Mouse (Mus musculus) neutrophil, adult 5-6 weeks (primary cell): ENCODE results near the gene Zg16. TPM values are rescaled to one million over a fixed set of nuclear protein-coding genes. Genes with fewer than 3 reads are reported as not detected.
A peak's percentile ranks its signal among the peaks of the same experiment; 100 is the strongest.
"Not testable (repeated sequence)": the region's sequence is repeated elsewhere in the genome, so short reads cannot be mapped to it uniquely, and the experiment has no call there.

Experiments
- ATAC-seq: fragments of 151-379, 151-347 bp; 2 replicates; pipeline ENCODE4 v1.8.0; 2017; ENCODE audit warnings: mild to moderate bottlenecking, moderate TSS enrichment; ENCODE audit not compliant: insufficient number of reproducible peaks, poor library complexity, low FRiP score, severe bottlenecking; ENCODE audit errors: extremely low read depth
- total RNA-seq: library from RNA; stranded (forward); fragments of 200-1000 nt; gene quantifications from 2 replicates; pipeline ENCODE4 v1.2.3, GENCODE M21; 2017

Zg16 gene
- total RNA-seq: 2.1 TPM in 1 of 2 replicates, not detected in the other

- not testable (repeated sequence) for ATAC-seq
Measured at GRCm38 (mm10) chr7:127087278-127088010, at the start of gene Zg16. Gene Zg16, minus strand, starts transcription at chr7:127087328.

GRCm38 (mm10) chr7:127136181-127137071, 49.3 kb upstream of the Zg16 start:
- ATAC-seq: 0 out of 2 replicates have a peak, but pooled peaks have one; percentile 13

- ATAC-seq: peak; percentile 60
Measured at GRCm38 (mm10) chr7:127134821-127135447, 47.8 kb upstream of the Zg16 start.

- ATAC-seq: no peak
Measured at GRCm38 (mm10) chr7:127133125-127133524, 46.0 kb upstream of the Zg16 start.

GRCm38 (mm10) chr7:127129638-127130037, 42.5 kb upstream of the Zg16 start:
- peak; percentile 54; the same call in 1 of the 2 replicates for ATAC-seq

GRCm38 (mm10) chr7:127121911-127122270, 34.8 kb upstream of the Zg16 start, which contains the start of gene Qprt:
Gene Qprt, minus strand, starts transcription at chr7:127122226.
- no peak for ATAC-seq

- ATAC-seq: no peak
Measured at GRCm38 (mm10) chr7:127121061-127121910, 34.2 kb upstream of the Zg16 start.

- no peak for ATAC-seq
Measured at GRCm38 (mm10) chr7:127118671-127119445, 31.7 kb upstream of the Zg16 start.

- no peak for ATAC-seq
Measured at GRCm38 (mm10) chr7:127117948-127118347, 30.8 kb upstream of the Zg16 start.

- ATAC-seq: no peak
Measured at GRCm38 (mm10) chr7:127116331-127116935, 29.3 kb upstream of the Zg16 start.

GRCm38 (mm10) chr7:127114920-127115319, 27.8 kb upstream of the Zg16 start:
- no peak for ATAC-seq

- no peak for ATAC-seq
Measured at GRCm38 (mm10) chr7:127113614-127114259, 26.6 kb upstream of the Zg16 start.

- ATAC-seq: 0 out of 2 replicates have a peak, but pooled peaks have one; percentile 20
Measured at GRCm38 (mm10) chr7:127112921-127113597, 25.9 kb upstream of the Zg16 start.

- no peak for ATAC-seq
Measured at GRCm38 (mm10) chr7:127112251-127112841, 25.2 kb upstream of the Zg16 start.

- peak; percentile 53 for ATAC-seq
Measured at GRCm38 (mm10) chr7:127111461-127111860, 24.3 kb upstream of the Zg16 start.
